Mouse (Mus musculus) embryo, embryonic 11 days (tissue): Measurements from ENCODE around the gene Minos1.

Source experiments
- DNase-seq: peaks from one replicate; pipeline ENCODE4 v3.0.0-alpha.2; 2015

Minos1 gene

GRCm38 (mm10) chr4:139092356-139093195 is 38.3 kb downstream of the Minos1 start, which contains the start of gene Nbl1:
Gene Nbl1 (minus strand): TSS chr4:139092993.
- DNase-seq = peak; percentile 59

GRCm38 (mm10) chr4:139091478-139092355 is 39.2 kb downstream of the Minos1 start:
- peak; percentile 71 for DNase-seq

GRCm38 (mm10) chr4:139091066-139091465 is 39.8 kb downstream of the Minos1 start:
- peak; percentile 49 for DNase-seq

GRCm38 (mm10) chr4:139090303-139090940 is 40.5 kb downstream of the Minos1 start:
- DNase-seq = no peak

GRCm38 (mm10) chr4:139088982-139089671 is 41.8 kb downstream of the Minos1 start:
- no peak for DNase-seq

- DNase-seq = no peak
These were observed 43.9 kb downstream of the Minos1 start for GRCm38 (mm10) chr4:139086984-139087383.

- peak; percentile 86 for DNase-seq
These were observed 44.9 kb downstream of the Minos1 start for GRCm38 (mm10) chr4:139086037-139086436.

- DNase-seq = no peak
These were observed 45.6 kb downstream of the Minos1 start for GRCm38 (mm10) chr4:139085337-139085736.

GRCm38 (mm10) chr4:139082790-139083564 is 47.9 kb downstream of the Minos1 start:
- peak; percentile 66 for DNase-seq

GRCm38 (mm10) chr4:139081270-139081931 is 49.5 kb downstream of the Minos1 start:
- DNase-seq = no peak

GRCm38 (mm10) chr4:139080259-139080658 is 50.7 kb downstream of the Minos1 start:
- DNase-seq = no peak

GRCm38 (mm10) chr4:139079439-139079838 is 51.5 kb downstream of the Minos1 start:
- no peak for DNase-seq

GRCm38 (mm10) chr4:139078726-139079125 is 52.2 kb downstream of the Minos1 start:
- peak; percentile 57 for DNase-seq

GRCm38 (mm10) chr4:139078313-139078712 is 52.6 kb downstream of the Minos1 start:
- DNase-seq = peak; percentile 51

- DNase-seq = no peak
These were observed 55.0 kb downstream of the Minos1 start for GRCm38 (mm10) chr4:139075915-139076314.

GRCm38 (mm10) chr4:139075041-139075711 is 55.7 kb downstream of the Minos1 start, which contains the start of gene Htr6:
Gene Htr6 (minus strand): TSS chr4:139075570.
- DNase-seq = peak; percentile 48

- DNase-seq = no peak
These were observed 56.9 kb downstream of the Minos1 start for GRCm38 (mm10) chr4:139074060-139074459.

- DNase-seq = no peak
These were observed 62.6 kb downstream of the Minos1 start for GRCm38 (mm10) chr4:139068287-139068686.

GRCm38 (mm10) chr4:139064831-139065230 is 66.1 kb downstream of the Minos1 start:
- no peak for DNase-seq

GRCm38 (mm10) chr4:139059569-139059968 is 71.3 kb downstream of the Minos1 start:
- DNase-seq = peak; percentile 80
